Mouse (Mus musculus): Measurements from ENCODE around the gene Wipi2. TPM values are rescaled to one million over a fixed set of nuclear protein-coding genes. Genes with fewer than 3 reads are reported as not detected.

Gene Wipi2
- 59.3 and 64.2 TPM in 2 replicates for polyA plus RNA-seq (2014; fragmentation: Nextera tagmentation; extraction: Ambion mirVana)

GRCm38 (mm10) chr5:142627398-142627797 is at the start of gene Wipi2:
Gene Wipi2, plus strand, starts transcription at chr5:142627698.
- Histone ChIP-seq H3K27ac (ENCODE audit: low read depth, low read length) (no peak within 1 kb of the TSS), H3K4me2 (ENCODE audit: low read depth) (peak within 1 kb of the TSS; percentile 82), H3K36me3 (ENCODE audit: control insufficient read depth, insufficient read depth, low read length) (no peaks in the 10 kb centered on the region), H3K27me3 (ENCODE audit: control insufficient read depth, insufficient read depth, low read length) (no peaks in the 10 kb centered on the region), H3K9me3 (ENCODE audit: control insufficient read depth, low read length) (no peaks in the 10 kb centered on the region), H3K4me1 (ENCODE audit: control insufficient read depth, insufficient read depth, low read length) (peaks cover 9% of the 10 kb centered on the region), H3K4me3 (ENCODE audit: low read depth, low read length) (peak within 1 kb of the TSS; percentile 88), H3K9ac (ENCODE audit: low read length) (peak within 1 kb of the TSS; percentile 75)
- DNase-seq (ENCODE audit: low spot score): no peak
- 84% methylated on average over 2 of the region's 2 CpGs for WGBS
- no peak for ATAC-seq (ENCODE audit: insufficient read depth, low FRiP score, low TSS enrichment)

DNA sequence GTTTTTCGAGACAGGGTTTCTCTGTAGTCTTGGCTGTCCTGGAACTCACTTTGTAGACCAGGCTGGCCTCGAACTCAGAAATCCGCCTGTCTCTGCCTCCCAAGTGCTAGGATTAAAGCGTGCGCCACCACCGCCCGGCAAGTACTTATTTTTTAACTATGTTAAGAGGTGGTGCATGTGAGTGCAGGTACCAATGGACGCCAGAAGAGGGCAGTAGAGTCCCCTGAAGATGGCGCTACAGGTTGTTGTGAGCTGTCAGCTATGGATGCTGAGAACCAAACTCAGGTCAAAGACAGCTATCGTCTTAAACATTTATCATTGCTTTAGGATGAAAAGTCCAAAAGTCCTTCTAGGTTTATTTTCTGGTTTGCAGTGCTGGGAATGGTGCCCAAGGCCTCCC is 49.3 kb upstream of the Wipi2 start:
- Histone ChIP-seq H3K9me3 (ENCODE audit: control insufficient read depth, low read length) (no peaks in the 10 kb centered on the region), H3K27ac (ENCODE audit: low read depth, low read length) (no peak overlapping the region), H3K36me3 (ENCODE audit: control insufficient read depth, insufficient read depth, low read length) (no peaks in the 10 kb centered on the region), H3K4me3 (ENCODE audit: low read depth, low read length) (no peak overlapping the region), H3K4me1 (ENCODE audit: control insufficient read depth, insufficient read depth, low read length) (no peaks in the 10 kb centered on the region), H3K9ac (ENCODE audit: low read length) (no peak overlapping the region), H3K4me2 (ENCODE audit: low read depth) (no peak overlapping the region), H3K27me3 (ENCODE audit: control insufficient read depth, insufficient read depth, low read length) (no peaks in the 10 kb centered on the region)
- WGBS: 87% methylated on average over 10 of the region's 10 CpGs
- ATAC-seq (ENCODE audit: insufficient read depth, low FRiP score, low TSS enrichment) (no peak), DNase-seq (ENCODE audit: low spot score) (no peak)

DNA sequence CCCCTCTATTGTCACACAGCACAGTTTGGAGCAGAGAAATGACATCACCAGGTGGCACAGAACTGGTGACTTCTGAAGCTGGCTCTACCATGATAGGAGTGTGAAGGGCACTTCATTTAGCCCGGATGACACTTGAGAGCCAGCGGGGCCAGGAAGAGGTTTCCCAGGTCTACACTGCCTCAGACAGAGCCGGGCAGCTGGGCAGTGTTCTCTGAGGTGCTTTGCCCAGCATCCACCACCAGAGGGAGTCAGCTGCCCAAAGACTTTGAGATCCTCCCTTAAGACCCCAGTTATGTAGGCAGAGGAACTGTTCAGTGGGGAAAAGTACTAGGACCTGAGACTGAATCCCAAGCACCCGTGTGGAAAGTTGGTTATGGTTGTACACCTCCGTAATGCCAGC is 46.0 kb upstream of the Wipi2 start:
- Histone ChIP-seq H3K9ac (ENCODE audit: low read length) (no peak overlapping the region), H3K4me2 (ENCODE audit: low read depth) (no peak overlapping the region), H3K9me3 (ENCODE audit: control insufficient read depth, low read length) (no peaks in the 10 kb centered on the region), H3K36me3 (ENCODE audit: control insufficient read depth, insufficient read depth, low read length) (no peaks in the 10 kb centered on the region), H3K27me3 (ENCODE audit: control insufficient read depth, insufficient read depth, low read length) (no peaks in the 10 kb centered on the region), H3K4me1 (ENCODE audit: control insufficient read depth, insufficient read depth, low read length) (no peaks in the 10 kb centered on the region), H3K4me3 (ENCODE audit: low read depth, low read length) (no peak overlapping the region), H3K27ac (ENCODE audit: low read depth, low read length) (no peak overlapping the region)
- WGBS: 13% methylated on average over 5 of the region's 5 CpGs
- peak; percentile 26 for ATAC-seq (ENCODE audit: insufficient read depth, low FRiP score, low TSS enrichment)
- peak; percentile 83 for DNase-seq (ENCODE audit: low spot score)

DNA sequence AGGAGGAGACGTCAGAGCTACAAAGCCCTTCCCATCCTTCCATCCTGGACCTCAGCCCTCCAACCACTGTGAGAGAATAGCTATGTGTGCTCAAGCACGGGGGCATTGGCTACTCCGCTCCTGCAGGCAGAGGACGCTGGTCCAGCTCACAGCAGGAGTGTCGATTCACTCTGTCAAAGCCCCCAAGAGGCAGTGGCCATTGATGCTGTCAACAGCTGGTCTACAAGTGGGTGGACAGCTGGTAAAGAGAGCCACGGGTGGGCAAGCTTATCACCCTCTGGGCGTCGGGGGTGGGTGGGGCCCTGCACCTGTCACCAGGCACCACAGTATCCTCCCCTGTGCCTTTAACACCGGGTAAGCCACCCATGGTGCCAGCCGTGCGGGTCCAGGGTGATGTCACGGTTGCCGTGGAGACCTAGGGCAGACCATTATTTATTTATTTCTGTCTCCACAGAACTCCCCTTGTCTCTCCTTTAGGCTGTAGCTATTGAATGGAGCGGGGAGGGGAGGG is 43.8 kb upstream of the Wipi2 start:
- no peak overlapping the region for H3K4me2 ChIP-seq (ENCODE audit: low read depth)

GRCm38 (mm10) chr5:142590953-142591616 is 36.4 kb upstream of the Wipi2 start:
- Histone ChIP-seq H3K36me3 (ENCODE audit: control insufficient read depth, insufficient read depth, low read length) (no peaks in the 10 kb centered on the region), H3K9ac (ENCODE audit: low read length) (no peak overlapping the region), H3K4me1 (ENCODE audit: control insufficient read depth, insufficient read depth, low read length) (peaks cover 4% of the 10 kb centered on the region; the same call in 1 of the 2 replicates), H3K4me2 (ENCODE audit: low read depth) (no peak overlapping the region), H3K27ac (ENCODE audit: low read depth, low read length) (no peak overlapping the region), H3K27me3 (ENCODE audit: control insufficient read depth, insufficient read depth, low read length) (no peaks in the 10 kb centered on the region), H3K9me3 (ENCODE audit: control insufficient read depth, low read length) (no peaks in the 10 kb centered on the region), H3K4me3 (ENCODE audit: low read depth, low read length) (no peak overlapping the region)
- 76% methylated on average over 6 of the region's 6 CpGs for WGBS
- ATAC-seq (ENCODE audit: insufficient read depth, low FRiP score, low TSS enrichment) (no peak), DNase-seq (ENCODE audit: low spot score) (no peak)

More for the DNA sequence above, 43.8 kb upstream of the Wipi2 start:
- ATAC-seq (ENCODE audit: insufficient read depth, low FRiP score, low TSS enrichment): peak; percentile 92
- Histone ChIP-seq H3K27me3 (ENCODE audit: control insufficient read depth, insufficient read depth, low read length) (no peaks in the 10 kb centered on the region), H3K4me1 (ENCODE audit: control insufficient read depth, insufficient read depth, low read length) (no peaks in the 10 kb centered on the region), H3K27ac (ENCODE audit: low read depth, low read length) (no peak overlapping the region), H3K9ac (ENCODE audit: low read length) (no peak overlapping the region), H3K36me3 (ENCODE audit: control insufficient read depth, insufficient read depth, low read length) (no peaks in the 10 kb centered on the region), H3K9me3 (ENCODE audit: control insufficient read depth, low read length) (no peaks in the 10 kb centered on the region), H3K4me3 (ENCODE audit: low read depth, low read length) (no peak overlapping the region)
- DNase-seq (ENCODE audit: low spot score): peak; percentile 63
- WGBS: 50% methylated on average over 14 of the region's 14 CpGs

DNA sequence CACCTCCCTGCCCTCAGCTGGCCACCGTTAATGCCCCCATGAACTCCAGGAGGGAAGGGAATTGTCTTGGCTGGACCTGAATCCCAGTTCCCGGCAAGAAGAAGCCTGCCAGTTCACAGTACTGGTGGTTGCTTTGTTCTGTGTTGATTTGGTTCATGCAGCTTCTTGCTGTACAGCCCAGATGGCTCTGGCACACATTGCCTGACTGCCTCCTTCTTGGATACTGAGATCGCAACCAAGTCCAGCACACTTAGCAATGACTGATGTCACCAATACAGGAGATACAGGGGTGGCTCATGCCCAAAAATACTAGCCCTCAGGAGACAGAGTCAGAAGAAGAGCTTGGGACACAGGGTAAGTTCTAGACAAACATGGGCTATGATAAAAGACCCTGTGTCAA is 31.8 kb upstream of the Wipi2 start:
- Histone ChIP-seq H3K9me3 (ENCODE audit: control insufficient read depth, low read length) (no peaks in the 10 kb centered on the region), H3K27me3 (ENCODE audit: control insufficient read depth, insufficient read depth, low read length) (no peaks in the 10 kb centered on the region), H3K27ac (ENCODE audit: low read depth, low read length) (no peak overlapping the region), H3K4me1 (ENCODE audit: control insufficient read depth, insufficient read depth, low read length) (no peaks in the 10 kb centered on the region), H3K4me3 (ENCODE audit: low read depth, low read length) (no peak overlapping the region), H3K36me3 (ENCODE audit: control insufficient read depth, insufficient read depth, low read length) (no peaks in the 10 kb centered on the region), H3K9ac (ENCODE audit: low read length) (no peak overlapping the region), H3K4me2 (ENCODE audit: low read depth) (no peak overlapping the region)
- 77% methylated on average over 3 of the region's 3 CpGs for WGBS
- ATAC-seq (ENCODE audit: insufficient read depth, low FRiP score, low TSS enrichment) (no peak), DNase-seq (ENCODE audit: low spot score) (no peak)

DNA sequence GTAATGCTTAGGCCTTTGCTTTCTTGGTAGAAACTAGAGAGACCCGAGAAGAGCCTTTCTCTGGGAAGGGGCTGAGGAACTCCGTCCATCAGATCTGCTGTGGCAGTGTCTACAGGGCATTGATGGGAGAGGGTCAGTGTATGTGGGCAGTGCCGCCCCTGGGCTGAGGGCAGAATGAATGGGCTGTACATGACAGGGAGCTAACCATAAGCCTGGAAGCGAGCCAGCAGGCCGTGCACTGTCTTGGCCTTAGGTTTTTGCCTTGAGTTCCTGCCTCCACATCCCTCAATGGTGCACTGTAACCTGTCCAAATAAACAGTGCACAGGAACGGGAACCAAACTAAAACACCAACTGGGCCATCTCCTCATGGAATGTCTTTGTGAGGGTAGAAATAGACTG is 30.8 kb upstream of the Wipi2 start:
- H3K9me3 ChIP-seq (ENCODE audit: control insufficient read depth, low read length): no peaks in the 10 kb centered on the region
- no peak for DNase-seq (ENCODE audit: low spot score)
- no peaks in the 10 kb centered on the region for H3K36me3 ChIP-seq (ENCODE audit: control insufficient read depth, insufficient read depth, low read length)
- H3K4me2 ChIP-seq (ENCODE audit: low read depth): no peak overlapping the region
- H3K9ac ChIP-seq (ENCODE audit: low read length): no peak overlapping the region
- WGBS: 84% methylated on average over 6 of the region's 6 CpGs
- no peak overlapping the region for H3K4me3 ChIP-seq (ENCODE audit: low read depth, low read length)
- H3K27ac ChIP-seq (ENCODE audit: low read depth, low read length): no peak overlapping the region
- H3K4me1 ChIP-seq (ENCODE audit: control insufficient read depth, insufficient read depth, low read length): no peaks in the 10 kb centered on the region
- ATAC-seq (ENCODE audit: insufficient read depth, low FRiP score, low TSS enrichment): no peak
- no peaks in the 10 kb centered on the region for H3K27me3 ChIP-seq (ENCODE audit: control insufficient read depth, insufficient read depth, low read length)

- H3K4me2 ChIP-seq (ENCODE audit: low read depth): no peak overlapping the region
- H3K4me1 ChIP-seq (ENCODE audit: control insufficient read depth, insufficient read depth, low read length): no peaks in the 10 kb centered on the region
- H3K27me3 ChIP-seq (ENCODE audit: control insufficient read depth, insufficient read depth, low read length): no peaks in the 10 kb centered on the region
- no peak overlapping the region for H3K9ac ChIP-seq (ENCODE audit: low read length)
- H3K27ac ChIP-seq (ENCODE audit: low read depth, low read length): no peak overlapping the region
- no peak overlapping the region for H3K4me3 ChIP-seq (ENCODE audit: low read depth, low read length)
- DNase-seq (ENCODE audit: low spot score) (no peak), ATAC-seq (ENCODE audit: insufficient read depth, low FRiP score, low TSS enrichment) (no peak)
- 78% methylated on average over 6 of the region's 6 CpGs for WGBS
- H3K36me3 ChIP-seq (ENCODE audit: control insufficient read depth, insufficient read depth, low read length): no peaks in the 10 kb centered on the region
- H3K9me3 ChIP-seq (ENCODE audit: control insufficient read depth, low read length): no peaks in the 10 kb centered on the region
These were observed 29.7 kb upstream of the Wipi2 start for GRCm38 (mm10) chr5:142597648-142598390.
